Mouse (Mus musculus) spleen, postnatal 36 days (tissue): ENCODE data around the gene Skida1.
"Not testable (repeated sequence)": the region's sequence is repeated elsewhere in the genome, so short reads cannot be mapped to it uniquely, and the experiment has no call there.

Experiments used
- DNase-seq, 2 experiments: peaks; one replicate each; pipeline ENCODE4 v3.0.0; 2022; ENCODE audit warnings: low spot score in 2 of 2, mixed read lengths in 1 of 2

Gene Skida1

GRCm38 (mm10) chr2:18048453-18049075, at the start of gene Skida1:
Gene Skida1 (minus strand): TSS chr2:18049051.
- no peak for DNase-seq

GRCm38 (mm10) chr2:18095804-18096203, 47.0 kb upstream of the Skida1 start:
- no peak for DNase-seq

GRCm38 (mm10) chr2:18094319-18094718, 45.5 kb upstream of the Skida1 start:
- DNase-seq, result no peak

- no peak for DNase-seq
Observed at GRCm38 (mm10) chr2:18093858-18094257, 45.0 kb upstream of the Skida1 start.

GRCm38 (mm10) chr2:18087695-18088094, 38.8 kb upstream of the Skida1 start:
- not testable (repeated sequence) for DNase-seq

GRCm38 (mm10) chr2:18080182-18080860, 31.5 kb upstream of the Skida1 start:
- DNase-seq, result no peak

GRCm38 (mm10) chr2:18071947-18072346, 23.1 kb upstream of the Skida1 start:
- no peak for DNase-seq

- no peak for DNase-seq
Observed at GRCm38 (mm10) chr2:18068071-18068796, 19.4 kb upstream of the Skida1 start.

GRCm38 (mm10) chr2:18066436-18066835, 17.6 kb upstream of the Skida1 start:
- DNase-seq, result no peak

GRCm38 (mm10) chr2:18065708-18066030, 16.8 kb upstream of the Skida1 start:
- DNase-seq, result no peak

- peak; percentile 66 to 71 for DNase-seq
Observed at GRCm38 (mm10) chr2:18064941-18065707, 16.3 kb upstream of the Skida1 start.

GRCm38 (mm10) chr2:18064356-18064858, 15.6 kb upstream of the Skida1 start:
- DNase-seq, result peak; percentile 93 to 94

- peak; percentile 51 to 62 for DNase-seq
Observed at GRCm38 (mm10) chr2:18063763-18064251, 15.0 kb upstream of the Skida1 start.

- no peak for DNase-seq
Observed at GRCm38 (mm10) chr2:18060396-18060795, 11.5 kb upstream of the Skida1 start.

- no peak for DNase-seq
Observed at GRCm38 (mm10) chr2:18059891-18060290, 11.0 kb upstream of the Skida1 start.

GRCm38 (mm10) chr2:18059063-18059462, 10.2 kb upstream of the Skida1 start:
- no peak for DNase-seq

GRCm38 (mm10) chr2:18058146-18058708, 9.4 kb upstream of the Skida1 start:
- DNase-seq, result no peak

- peak; percentile 69 to 73 for DNase-seq
Observed at GRCm38 (mm10) chr2:18057336-18058145, 8.7 kb upstream of the Skida1 start.

GRCm38 (mm10) chr2:18056786-18057255, 8.0 kb upstream of the Skida1 start:
- DNase-seq, result peak; percentile 96
